Mouse (Mus musculus) C2C12 (cell line): ENCODE measurements around the gene Axin2. TPM values are rescaled to one million over a fixed set of nuclear protein-coding genes. Genes with fewer than 3 reads are reported as not detected.
"Not testable (repeated sequence)": the region's sequence is repeated elsewhere in the genome, so short reads cannot be mapped to it uniquely, and the experiment has no call there.

Source experiments
- H3K27me3 ChIP-seq: one replicate; pipeline ENCODE4 v1.6.1; 2011; ENCODE audit not compliant: control insufficient read depth, insufficient read depth, insufficient read length
- H3K36me3 ChIP-seq: one replicate; pipeline ENCODE4 v1.6.1; 2011; ENCODE audit not compliant: control insufficient read depth, insufficient read depth
- H3K4me3 ChIP-seq: one replicate; pipeline ENCODE4 v1.5.1; 2011; ENCODE audit warnings: mild to moderate bottlenecking, control low read depth; ENCODE audit not compliant: poor library complexity, insufficient read depth, severe bottlenecking
- H3K79me2 ChIP-seq: one replicate; pipeline ENCODE4 v1.6.1; 2011; ENCODE audit not compliant: control insufficient read depth, insufficient read depth
- H3K79me3 ChIP-seq: one replicate; pipeline ENCODE4 v1.6.1; 2011; ENCODE audit warnings: low read depth, control low read depth
- H3ac ChIP-seq: one replicate; pipeline ENCODE3; 2011; ENCODE audit warnings: low read depth; ENCODE audit not compliant: control insufficient read depth, insufficient read length
- CEBPB ChIP-seq: IDR thresholded peaks from one replicate; pipeline ENCODE4 v1.6.1; 2011; ENCODE audit warnings: low read depth, mild to moderate bottlenecking, control low read depth, moderate library complexity
- CTCF ChIP-seq: IDR thresholded peaks from one replicate; pipeline ENCODE4 v1.5.1; 2011; ENCODE audit not compliant: control insufficient read depth, insufficient read depth, insufficient read length
- FOSL1 ChIP-seq: IDR thresholded peaks from one replicate; pipeline ENCODE4 v1.8.0; 2011; ENCODE audit warnings: mild to moderate bottlenecking, low read length; ENCODE audit not compliant: poor library complexity, insufficient read depth, severe bottlenecking
- MAX ChIP-seq: IDR thresholded peaks from one replicate; pipeline ENCODE4 v1.6.1; 2011; ENCODE audit warnings: mild to moderate bottlenecking, control low read depth
- MYOD1 ChIP-seq: IDR thresholded peaks from one replicate; pipeline ENCODE4 v1.6.1; 2011; ENCODE audit warnings: low read depth; ENCODE audit not compliant: control insufficient read depth, insufficient read length
- MYOG ChIP-seq: IDR thresholded peaks from one replicate; pipeline ENCODE4 v1.6.1; 2011; ENCODE audit not compliant: control insufficient read depth, insufficient read length; ENCODE audit errors: extremely low read depth
- USF1 ChIP-seq: IDR thresholded peaks from one replicate; pipeline ENCODE4 v1.6.1; 2011; ENCODE audit warnings: low read depth, mild to moderate bottlenecking, control low read depth, moderate library complexity
- long read RNA-seq, 2 experiments: library from polyadenylated mRNA; unstranded; transcript quantifications; one replicate each; pipeline ENCODE4 v2.0.0; 2019 to 2020
- polyA plus RNA-seq: library from polyadenylated mRNA; unstranded; fragments of >200 nt; fragmentation: generic; extraction: Trizol; gene quantifications from one replicate; pipeline ENCODE4 v1.2.1, GENCODE M21; 2012; ENCODE audit warnings: missing spikeins

The Axin2 gene
- polyA plus RNA-seq = 0.16 TPM
- long read RNA-seq, experiment 1 = 0 reads
- long read RNA-seq, experiment 2 = 0 reads

- Histone ChIP-seq H3K27me3 (peaks cover 23% of the 10 kb centered on the region), H3K79me2 (no peaks in the 10 kb centered on the region), H3K4me3 (no peak within 1 kb of the TSS), H3ac (no peak within 1 kb of the TSS), H3K79me3 (no peaks in the 10 kb centered on the region), H3K36me3 (no peaks in the 10 kb centered on the region)
- TF ChIP-seq CTCF (no peak), CEBPB (no peak), MAX (no peak), USF1 (no peak), MYOG (no peak), MYOD1 (no peak), FOSL1 (no peak)
Observed at GRCm38 (mm10) chr11:108920158-108920635, at the start of gene Axin2. TSS of gene Axin2 (plus strand) at chr11:108920349.

- H3K27me3 ChIP-seq, H3ac ChIP-seq, H3K36me3 ChIP-seq, H3K79me2 ChIP-seq, H3K79me3 ChIP-seq, H3K4me3 ChIP-seq: not testable (repeated sequence)
Observed at GRCm38 (mm10) chr11:108871284-108871683, 48.9 kb upstream of the Axin2 start.

GRCm38 (mm10) chr11:108871748-108872147, 48.4 kb upstream of the Axin2 start:
- no peak for TF ChIP-seq CEBPB
- H3K4me3 ChIP-seq = no peak overlapping the region
- peaks cover 3% of the 10 kb centered on the region for H3K27me3 ChIP-seq
- H3K79me2 ChIP-seq = no peaks in the 10 kb centered on the region
- no peaks in the 10 kb centered on the region for H3K79me3 ChIP-seq
- H3ac ChIP-seq = no peak overlapping the region
- no peaks in the 10 kb centered on the region for H3K36me3 ChIP-seq

GRCm38 (mm10) chr11:108876633-108877205, 43.4 kb upstream of the Axin2 start:
- no peak for TF ChIP-seq FOSL1
- no peak overlapping the region for H3ac ChIP-seq
- no peak overlapping the region for H3K4me3 ChIP-seq
- H3K79me2 ChIP-seq = no peaks in the 10 kb centered on the region
- peaks cover 3% of the 10 kb centered on the region for H3K27me3 ChIP-seq
- no peaks in the 10 kb centered on the region for H3K79me3 ChIP-seq
- H3K36me3 ChIP-seq = no peaks in the 10 kb centered on the region

GRCm38 (mm10) chr11:108877520-108877919, 42.6 kb upstream of the Axin2 start:
- TF ChIP-seq FOSL1 (no peak), USF1 (no peak)
- H3K27me3 ChIP-seq = peaks cover 3% of the 10 kb centered on the region
- H3K36me3 ChIP-seq = no peaks in the 10 kb centered on the region
- no peak overlapping the region for H3K4me3 ChIP-seq
- H3K79me2 ChIP-seq = no peaks in the 10 kb centered on the region
- H3K79me3 ChIP-seq = no peaks in the 10 kb centered on the region
- H3ac ChIP-seq = no peak overlapping the region

- no peaks in the 10 kb centered on the region for H3K79me3 ChIP-seq
- no peak overlapping the region for H3K4me3 ChIP-seq
- H3K27me3 ChIP-seq = no peaks in the 10 kb centered on the region
- no peaks in the 10 kb centered on the region for H3K79me2 ChIP-seq
- no peaks in the 10 kb centered on the region for H3K36me3 ChIP-seq
- TF ChIP-seq FOSL1 (no peak), USF1 (no peak), MAX (no peak), CTCF (no peak), MYOD1 (no peak), CEBPB (no peak), MYOG (no peak)
- no peak overlapping the region for H3ac ChIP-seq
Observed at GRCm38 (mm10) chr11:108880546-108880945, 39.6 kb upstream of the Axin2 start.

- no peaks in the 10 kb centered on the region for H3K79me2 ChIP-seq
- no peaks in the 10 kb centered on the region for H3K79me3 ChIP-seq
- no peak for TF ChIP-seq CTCF
- no peak for TF ChIP-seq MAX
- TF ChIP-seq MYOD1 = no peak
- no peak for TF ChIP-seq CEBPB
- TF ChIP-seq USF1 = no peak
- no peak overlapping the region for H3ac ChIP-seq
- H3K4me3 ChIP-seq = no peak overlapping the region
- H3K36me3 ChIP-seq = no peaks in the 10 kb centered on the region
- no peaks in the 10 kb centered on the region for H3K27me3 ChIP-seq
Observed at GRCm38 (mm10) chr11:108881662-108882061, 38.5 kb upstream of the Axin2 start.
